Mouse (Mus musculus): Measurements from ENCODE around the gene Fance.

GRCm38 (mm10) chr17:28329503-28330231, 16.3 kb downstream of the Fance start:
- no peak for TF ChIP-seq POLR2A (IDR thresholded peaks at IDR 0.05; ENCODE audit: low read depth, low read length)
- no peak for TF ChIP-seq CTCF (conservative IDR thresholded peaks at IDR 0.05; ENCODE audit: insufficient read depth, insufficient read length, low read depth, low read length)

Data from kidney, adult 2 months (tissue).